Mouse (Mus musculus): ENCODE measurements at regions not wholly inside any gene's neighbourhood (a gene's known extent, or its start where the extent isn't known, plus 50 kb on each side); places are given as distances from the start of the nearest gene placed in this dataset.

- ATAC-seq, result no peak
These were observed 194.5 kb downstream of the Gm5426 start for GRCm38 (mm10) chr10:96330639-96331487.

DNA sequence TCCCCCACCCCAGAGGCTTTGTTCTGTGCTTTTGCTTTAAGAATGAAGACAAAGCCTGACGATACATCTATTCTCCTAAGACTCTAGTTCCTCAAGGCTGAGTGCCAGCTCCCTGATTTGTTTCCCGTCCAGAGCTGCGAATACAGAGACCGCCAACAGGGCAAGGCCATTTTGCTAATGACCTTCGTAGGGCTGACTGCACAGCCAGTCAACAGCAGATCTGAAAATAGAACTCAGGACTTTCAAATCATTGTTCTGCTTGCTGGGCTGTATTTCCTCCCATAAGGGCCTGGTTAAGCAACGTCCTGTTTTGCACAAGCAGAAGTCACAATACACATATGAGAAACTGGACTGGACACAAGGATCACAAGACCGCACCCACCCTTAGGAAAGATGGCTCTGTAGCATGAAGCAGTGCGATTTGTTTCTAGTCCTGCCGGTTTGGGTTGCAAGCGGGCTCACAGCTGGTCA is 196.4 kb downstream of the Gm5426 start:
- ATAC-seq, result no peak

DNA sequence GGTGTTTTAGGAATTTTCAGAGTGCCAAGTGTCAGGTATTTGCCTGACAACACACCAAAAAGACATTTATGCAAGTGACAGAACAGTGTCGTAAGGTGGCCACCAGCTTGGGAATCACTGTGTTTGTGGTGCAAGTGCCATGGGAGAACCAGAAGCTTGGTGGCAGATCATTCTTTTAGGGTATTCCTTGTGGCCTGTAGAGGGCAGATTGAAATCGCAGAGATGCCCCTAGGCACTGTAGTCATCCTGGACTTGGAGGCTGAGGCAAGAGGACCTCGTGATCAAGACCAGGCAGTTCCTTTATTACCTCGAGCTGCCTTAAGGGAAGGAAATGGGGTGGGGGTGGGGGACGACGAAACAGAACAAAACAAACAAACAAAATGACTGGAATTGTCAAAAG is 196.8 kb downstream of the Gm5426 start:
- peak; percentile 80 for ATAC-seq

DNA sequence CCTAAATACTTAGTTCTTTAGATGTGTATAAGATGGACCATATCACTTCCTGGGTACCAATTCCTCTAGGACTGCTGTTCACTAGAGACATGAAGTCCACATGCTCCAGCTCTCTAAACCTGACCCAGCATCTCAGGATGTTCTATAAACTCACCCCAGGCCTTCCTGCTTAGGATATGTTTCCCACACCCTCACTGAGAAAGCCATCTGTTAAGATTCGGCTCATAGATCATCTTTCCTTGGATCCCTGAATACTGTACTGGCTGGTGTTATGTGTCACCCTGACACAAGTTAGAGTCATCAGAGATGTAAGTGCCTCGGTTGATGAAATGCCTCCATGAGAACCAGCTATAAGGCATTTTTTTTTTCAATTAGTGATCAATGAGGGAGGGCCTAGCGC is 199.9 kb downstream of the Gm5426 start:
- no peak for ATAC-seq

DNA sequence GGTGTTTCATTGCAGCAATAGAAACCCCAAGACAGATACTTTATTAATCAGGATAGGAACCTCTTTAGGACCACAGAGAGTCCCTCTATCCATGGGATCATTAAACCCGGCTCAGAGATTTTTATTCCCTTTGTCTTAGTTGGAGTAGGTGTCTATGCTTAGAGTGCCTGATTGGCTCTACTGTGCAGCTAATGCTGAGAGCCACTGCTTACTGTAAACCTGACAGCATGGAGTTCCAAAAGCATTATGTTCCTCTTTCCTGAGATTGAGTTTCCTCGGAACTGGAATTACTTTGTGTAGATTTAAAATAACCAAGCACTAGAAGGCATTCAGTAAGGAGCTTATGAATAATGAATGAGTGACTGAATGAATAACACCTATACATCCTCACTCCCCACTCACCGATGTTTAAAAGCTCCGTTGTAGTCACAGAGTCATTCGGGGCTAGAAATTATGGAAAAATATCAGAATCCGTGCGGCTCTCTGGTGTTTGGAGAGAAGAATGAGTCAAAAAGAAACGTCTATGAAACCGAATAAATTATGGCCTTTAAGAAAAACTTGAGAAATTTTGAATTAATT is 200.8 kb downstream of the Gm5426 start:
- ATAC-seq, result no peak

- peak; percentile 26 for ATAC-seq
These were observed 201.6 kb downstream of the Gm5426 start for GRCm38 (mm10) chr10:96337797-96338608.

DNA sequence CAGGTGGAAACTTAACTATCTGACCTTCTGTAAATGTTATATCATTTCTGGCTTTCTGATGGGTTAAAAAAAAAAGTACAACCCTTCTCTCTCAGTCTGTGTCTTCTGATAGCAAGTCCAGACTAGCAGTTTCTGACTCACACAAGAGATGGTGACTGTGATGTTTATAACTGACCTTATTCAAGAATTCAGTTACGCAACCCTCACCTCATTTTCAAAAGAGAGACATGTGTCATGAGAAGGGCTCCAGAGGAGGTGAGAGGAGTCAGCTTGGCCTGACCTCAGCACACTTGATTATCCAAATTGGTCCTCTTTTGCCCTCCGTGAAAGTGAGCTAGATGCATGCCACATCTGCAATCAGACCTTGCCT is 202.2 kb downstream of the Gm5426 start:
- ATAC-seq, result peak; percentile 34

DNA sequence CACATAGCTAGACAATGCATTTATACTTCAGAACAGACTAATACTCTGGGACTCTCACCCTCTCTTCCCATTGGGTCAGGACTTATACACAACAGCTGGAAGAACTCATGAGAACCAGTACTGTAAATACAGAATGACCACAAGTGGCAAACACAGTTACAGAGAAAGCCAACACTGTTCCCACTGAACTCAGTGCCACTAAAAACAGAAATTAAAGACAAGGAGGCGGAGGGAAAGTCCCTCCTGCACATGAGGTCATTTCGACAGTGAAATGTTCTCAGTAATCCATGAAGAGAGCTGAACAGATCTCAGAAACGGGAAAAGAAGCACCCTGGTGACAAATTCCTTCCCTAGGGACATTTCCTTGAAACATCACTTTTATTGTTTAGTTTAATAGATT is 206.1 kb downstream of the Gm5426 start:
- ATAC-seq, result no peak

DNA sequence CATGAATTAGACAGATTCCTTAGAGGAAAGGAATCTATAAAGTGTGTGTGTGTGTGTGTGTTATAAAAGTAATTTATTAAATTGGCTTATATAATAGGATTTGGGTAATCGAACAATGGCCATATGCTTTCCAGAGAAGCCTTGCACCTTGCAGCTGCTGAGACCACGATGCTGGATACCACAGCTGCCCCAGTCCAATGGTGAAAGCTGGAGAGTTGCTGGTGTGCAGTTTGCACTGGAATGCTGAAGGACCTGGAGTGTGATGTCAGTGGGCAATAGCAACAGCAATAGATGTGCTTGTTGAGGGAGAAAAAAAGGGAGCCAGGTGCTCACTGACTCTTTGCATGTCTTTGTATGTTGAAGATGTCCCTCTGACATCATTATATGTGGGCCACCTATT is 207.3 kb downstream of the Gm5426 start:
- ATAC-seq, result no peak

DNA sequence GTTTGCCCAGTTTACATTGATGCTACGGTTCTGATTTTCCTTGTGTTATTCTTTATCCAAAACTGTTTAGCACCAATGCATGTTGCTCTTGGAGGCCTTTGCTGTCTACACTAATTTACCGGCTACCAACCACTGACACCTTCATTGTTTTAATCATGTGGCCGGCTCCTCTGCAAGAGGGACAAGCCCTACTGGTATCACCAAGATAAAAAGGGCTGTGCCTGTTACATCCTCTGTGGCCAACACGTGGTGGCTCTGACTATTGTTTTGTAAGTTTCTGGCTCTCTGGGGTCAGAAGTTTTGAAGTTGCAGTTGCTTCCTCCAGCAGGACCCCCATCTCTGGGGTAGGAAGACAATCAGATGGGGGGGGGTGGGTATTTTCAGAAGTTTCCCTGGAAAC is 214.3 kb downstream of the Gm5426 start:
- no peak for ATAC-seq

- ATAC-seq, result no peak
These were observed 214.9 kb downstream of the Gm5426 start for GRCm38 (mm10) chr10:96351320-96351719.

DNA sequence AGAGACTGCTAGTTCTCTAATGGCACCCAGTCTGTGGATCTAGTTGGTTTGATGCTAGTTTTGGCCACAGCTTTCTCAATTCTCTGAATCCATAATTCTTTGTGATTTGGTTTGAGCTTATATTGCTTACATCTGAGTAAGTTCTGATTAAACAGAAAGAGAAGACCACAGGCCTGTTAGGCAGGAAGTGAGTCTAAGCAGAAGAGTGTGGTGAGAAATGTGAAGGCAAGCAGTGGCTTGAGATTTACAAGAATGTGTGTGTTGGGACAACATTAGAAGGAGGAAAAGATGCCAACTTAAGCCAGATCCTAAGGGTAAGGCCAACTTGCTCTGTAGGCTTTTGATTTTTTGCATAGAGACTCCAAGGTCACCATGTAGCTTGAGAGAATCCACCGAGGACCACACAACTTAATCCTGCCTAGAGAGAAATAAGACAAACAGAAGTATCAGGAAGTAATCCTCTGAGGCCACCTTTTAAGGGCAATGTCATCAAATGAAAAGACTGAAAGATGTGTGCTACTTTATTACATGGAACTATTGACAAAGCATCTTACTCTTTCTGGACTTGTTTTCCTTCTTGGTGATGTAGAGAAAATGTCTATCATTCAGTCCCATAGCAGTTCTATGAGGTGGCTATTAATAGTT is 220.7 kb downstream of the Gm5426 start:
- ATAC-seq, result peak; percentile 84

DNA sequence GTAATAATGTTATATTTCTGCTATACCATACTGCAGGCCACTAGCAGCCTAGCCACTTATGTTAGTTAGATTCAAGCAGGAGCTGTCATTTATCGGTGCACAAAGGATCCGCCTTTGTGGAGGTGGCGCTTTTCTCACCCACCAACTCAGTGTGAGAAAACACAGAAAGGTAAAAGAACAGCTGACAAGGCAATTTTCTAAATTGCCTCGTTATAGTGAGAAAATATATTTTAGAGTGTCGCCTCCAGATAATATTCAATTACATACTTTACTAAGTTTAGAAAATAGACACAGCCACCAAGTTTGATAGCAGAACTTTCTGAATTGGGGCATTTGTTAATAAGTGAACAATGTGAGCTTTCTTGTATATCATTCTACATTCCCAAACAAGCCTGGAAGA is 221.2 kb downstream of the Gm5426 start:
- ATAC-seq, result peak; percentile 35

- no peak for ATAC-seq
These were observed 222.6 kb downstream of the Gm5426 start for GRCm38 (mm10) chr10:96358984-96359383.

DNA sequence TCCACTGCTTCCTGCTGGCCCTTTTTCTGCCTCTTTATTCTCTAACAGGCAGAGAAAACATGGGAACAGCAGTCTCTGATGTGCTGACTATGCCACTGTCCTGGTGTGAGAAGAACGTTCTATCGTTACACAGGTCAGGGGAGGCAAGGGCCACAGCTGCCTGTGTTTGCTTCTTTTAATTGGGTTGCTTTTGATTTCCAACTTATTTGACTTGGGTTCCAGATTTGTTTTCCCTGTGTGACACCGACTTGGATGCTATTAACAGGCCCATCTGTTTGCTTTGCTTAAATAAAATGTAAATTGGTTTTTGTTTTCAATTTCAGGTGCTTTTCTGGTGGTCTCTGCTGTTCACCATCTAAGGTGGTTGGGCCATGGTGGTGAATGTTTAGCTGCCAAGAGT is 225.8 kb downstream of the Gm5426 start:
- no peak for ATAC-seq

GRCm38 (mm10) chr10:96363867-96364266 is 227.5 kb downstream of the Gm5426 start:
- ATAC-seq, result peak; percentile 71

DNA sequence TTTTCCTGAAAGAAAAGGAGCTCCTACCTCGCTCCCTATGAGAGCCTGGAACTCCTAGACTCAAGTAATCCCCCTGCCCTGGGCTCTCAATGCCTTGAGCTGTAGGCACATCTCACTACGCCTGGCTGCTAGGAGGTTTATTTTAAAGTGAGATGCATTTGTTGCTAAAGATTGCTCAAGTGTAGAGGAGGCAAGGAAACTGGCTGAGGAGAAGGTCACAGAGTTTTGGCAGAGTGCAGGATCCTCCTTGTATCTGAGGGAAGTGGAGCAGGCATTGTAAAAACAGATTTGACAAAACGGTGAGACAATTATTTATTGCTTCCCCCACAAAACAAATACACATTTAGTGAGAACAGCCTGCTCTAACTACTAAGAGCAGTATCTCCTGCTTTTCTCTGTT is 228.7 kb downstream of the Gm5426 start:
- no peak for ATAC-seq

DNA sequence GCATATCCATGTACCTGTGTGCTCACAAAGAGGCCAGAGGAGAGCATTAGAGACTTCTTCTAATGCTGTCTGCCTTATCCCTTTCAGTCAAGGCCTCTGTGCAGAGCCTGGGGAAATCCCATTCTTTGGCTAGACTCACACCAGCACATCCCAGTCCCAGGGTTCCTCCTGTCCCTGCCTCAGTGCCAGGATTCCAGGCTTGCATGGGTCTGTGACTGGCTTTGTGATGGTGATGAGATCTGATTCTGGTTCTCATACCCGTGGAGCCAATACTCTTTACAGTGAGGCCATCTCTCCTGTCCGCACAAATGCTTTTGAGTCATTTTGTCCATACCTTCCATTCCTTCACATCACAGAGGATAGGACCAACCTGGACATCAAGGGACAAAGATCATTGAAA is 230.5 kb downstream of the Gm5426 start:
- ATAC-seq, result no peak

DNA sequence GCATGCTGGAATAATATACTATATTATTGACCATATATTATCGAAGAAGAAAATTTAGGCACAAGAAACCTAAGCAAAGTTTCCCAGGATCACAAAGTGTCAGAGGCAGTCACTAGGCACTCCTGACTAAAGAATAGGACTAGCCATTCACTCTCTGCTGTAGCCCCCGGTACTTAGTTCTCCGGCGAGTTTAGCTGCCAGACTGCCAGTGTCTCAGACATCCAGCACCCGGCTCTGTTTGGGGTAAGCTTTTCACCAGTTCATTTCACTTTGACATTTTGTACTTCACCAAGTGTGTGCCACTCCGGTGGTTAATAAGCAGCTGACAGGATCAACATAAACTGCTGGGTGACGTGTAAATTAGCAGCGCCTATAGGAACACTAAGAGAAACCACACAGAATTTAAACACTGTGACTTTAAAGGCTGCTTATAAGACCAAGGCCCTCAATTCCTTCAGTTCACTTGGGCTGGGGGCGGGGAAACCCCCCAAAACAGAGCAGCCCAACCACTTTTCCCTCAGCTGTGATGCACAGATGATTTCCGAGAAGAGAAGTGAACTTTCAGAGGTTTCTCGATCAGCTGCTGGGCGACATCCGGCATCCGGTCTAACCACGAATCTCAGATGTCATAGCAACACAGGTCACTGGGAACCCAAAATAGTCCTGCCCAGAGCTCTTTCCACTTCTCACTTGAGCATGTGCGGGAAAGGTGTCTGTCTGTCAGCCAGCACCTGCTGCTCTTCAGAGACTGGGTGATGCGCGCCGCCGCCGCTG is 234.3 kb downstream of the Gm5426 start:
- ATAC-seq, result peak; percentile 80

GRCm38 (mm10) chr10:96371321-96371653 is 234.9 kb downstream of the Gm5426 start:
- no peak for ATAC-seq

DNA sequence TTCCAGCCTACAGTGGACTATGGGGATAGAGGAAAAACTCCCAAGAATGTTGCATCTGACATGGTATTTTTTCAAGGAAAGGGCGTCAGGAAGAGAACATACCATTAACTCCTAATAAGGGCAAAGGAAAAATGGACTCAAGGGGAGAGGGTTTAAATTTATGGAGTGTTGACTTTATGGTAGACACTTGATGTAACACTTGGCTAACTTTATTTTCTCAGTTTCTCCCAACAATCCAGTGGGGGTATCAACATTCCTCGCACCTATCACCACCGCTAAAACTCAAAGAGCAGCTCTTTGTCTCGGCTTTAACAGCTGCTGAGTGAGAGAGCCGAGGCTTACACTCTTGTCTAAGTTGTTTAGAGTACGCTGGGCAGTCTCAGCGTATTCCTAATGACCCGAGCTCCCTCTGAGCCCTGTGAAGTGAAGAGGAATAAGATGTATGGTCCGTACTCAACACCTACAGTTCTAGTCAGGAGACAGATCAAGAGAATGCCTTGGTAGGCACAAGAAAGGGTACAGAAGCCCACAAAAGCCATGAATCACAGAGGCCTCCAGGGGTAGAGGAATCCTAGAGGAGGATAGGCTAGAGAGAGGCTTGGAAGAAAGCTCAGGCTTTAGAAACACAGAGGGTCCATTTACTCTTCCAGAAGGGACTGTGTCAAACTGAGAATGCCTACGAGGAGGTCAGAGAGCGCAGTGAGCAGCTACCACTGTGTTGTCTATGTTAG is 236.4 kb downstream of the Gm5426 start:
- no peak for ATAC-seq

- ATAC-seq, result peak; percentile 24
These were observed 237.1 kb downstream of the Gm5426 start for GRCm38 (mm10) chr10:96373481-96373880.

Measured in inflammation-experienced regulatory T-cells, adult 6 months (primary cell).